Mouse (Mus musculus) midbrain, embryonic 11.5 days (tissue): ENCODE measurements around the gene Reg3a. TPM values are rescaled to one million over a fixed set of nuclear protein-coding genes. Genes with fewer than 3 reads are reported as not detected.
"Not testable (repeated sequence)": the region's sequence is repeated elsewhere in the genome, so short reads cannot be mapped to it uniquely, and the experiment has no call there.

Experiments used
- ATAC-seq: fragments of 200-750 bp; cut with Nextera tagmentation; 2 replicates; pipeline ENCODE4 v1.8.0; 2017; ENCODE audit warnings: moderate TSS enrichment, moderate library complexity; ENCODE audit not compliant: low FRiP score
- DNase-seq: peaks from one replicate; pipeline ENCODE4 v3.0.0; 2015; ENCODE audit warnings: low spot score; ENCODE audit errors: missing footprints
- H3K27ac ChIP-seq: fragments of 300-500 bp; sonication (generic); 2 replicates; pipeline ENCODE4 v1.5.1; 2014; ENCODE audit warnings: low read depth, low read length
- H3K27me3 ChIP-seq: fragments of 300-500 bp; sonication (generic); 2 replicates; pipeline ENCODE4 v1.6.1; 2014; ENCODE audit warnings: mild to moderate bottlenecking, low read length, moderate library complexity, mixed read lengths; ENCODE audit not compliant: control insufficient read depth, insufficient read depth
- H3K36me3 ChIP-seq: fragments of 300-500 bp; sonication (generic); 2 replicates; pipeline ENCODE4 v1.6.1; 2014; ENCODE audit warnings: mild to moderate bottlenecking, low read length, moderate library complexity, mixed read lengths; ENCODE audit not compliant: control insufficient read depth, insufficient read depth
- H3K4me1 ChIP-seq: fragments of 300-500 bp; sonication (generic); 2 replicates; pipeline ENCODE4 v1.6.1; 2014; ENCODE audit warnings: low read length; ENCODE audit not compliant: control insufficient read depth, insufficient read depth
- H3K4me2 ChIP-seq: fragments of 300-500 bp; sonication (generic); 2 replicates; pipeline ENCODE4 v1.6.1; 2014; ENCODE audit warnings: mild to moderate bottlenecking, moderate library complexity
- H3K4me3 ChIP-seq: fragments of 300-500 bp; sonication (generic); 2 replicates; pipeline ENCODE4 v1.5.1; 2014; ENCODE audit warnings: low read depth, low read length
- H3K9ac ChIP-seq: fragments of 300-500 bp; sonication (generic); 2 replicates; pipeline ENCODE4 v1.6.1; 2014; ENCODE audit warnings: low read length
- H3K9me3 ChIP-seq: fragments of 300-500 bp; sonication (generic); 2 replicates; pipeline ENCODE4 v1.6.1; 2016; ENCODE audit warnings: low read length; ENCODE audit not compliant: control insufficient read depth
- WGBS: fragments of 180-500 bp; shearing (Covaris S2); extraction: QIAGEN DNeasy Blood & Tissue Kit; methylation state at CpG from one replicate; pipeline ENCODE4 v1.1.7; 2014; 5-methylcytosine and 5-hydroxymethylcytosine counted together
- polyA plus RNA-seq: library from polyadenylated mRNA; unstranded; fragments of >200 nt; fragmentation: Nextera tagmentation; extraction: Ambion mirVana; gene quantifications from 2 replicates; pipeline ENCODE4 v1.2.1, GENCODE M21; 2014

The Reg3a gene
- polyA plus RNA-seq, result not detected in 2 replicates

GRCm38 (mm10) chr6:78380409-78380808 lies at the start of gene Reg3a:
Reg3a (plus strand) TSS chr6:78380709.
- no peak for ATAC-seq
- H3K27ac ChIP-seq, result no peak within 1 kb of the TSS
- no peak within 1 kb of the TSS for H3K4me3 ChIP-seq
- no peaks in the 10 kb centered on the region for H3K4me1 ChIP-seq
- H3K4me2 ChIP-seq, result no peak within 1 kb of the TSS
- no peaks in the 10 kb centered on the region for H3K36me3 ChIP-seq
- H3K9me3 ChIP-seq, result no peaks in the 10 kb centered on the region
- no peak within 1 kb of the TSS for H3K9ac ChIP-seq
- no peak for DNase-seq
- H3K27me3 ChIP-seq, result no peaks in the 10 kb centered on the region

DNA sequence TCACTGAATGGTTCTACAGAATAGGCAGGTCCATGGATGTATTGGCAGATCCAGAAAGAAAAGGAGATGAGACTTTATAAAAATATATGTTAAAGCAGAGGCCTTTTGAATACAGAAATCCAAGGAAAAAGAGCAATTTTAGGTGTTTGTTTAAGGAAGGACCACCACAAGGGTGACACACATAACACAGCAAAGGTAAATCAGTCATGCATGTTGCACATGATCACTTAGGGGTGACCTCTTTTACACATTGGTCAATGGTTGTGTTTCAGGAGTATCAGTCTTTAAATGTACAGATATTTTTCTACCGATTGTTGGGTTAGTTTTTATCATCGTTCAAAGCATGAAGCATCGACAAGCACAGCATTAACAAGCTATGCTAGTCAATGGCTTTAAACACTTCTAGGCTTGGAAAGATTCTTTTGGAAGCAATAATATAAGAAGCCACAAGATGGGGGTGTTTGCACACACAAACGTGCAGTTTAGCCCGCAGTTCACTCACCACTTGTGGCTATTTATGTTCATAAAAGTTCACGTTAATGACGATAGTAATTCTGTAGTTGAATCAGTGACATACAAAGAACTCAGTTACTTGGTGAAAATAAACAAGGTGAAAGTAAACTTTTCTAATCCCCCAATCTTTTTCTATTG lies 48.5 kb upstream of the Reg3a start:
- peak; percentile 64; the same call in 1 of the 2 replicates for ATAC-seq
- peak; percentile 93 for DNase-seq
- no peaks in the 10 kb centered on the region for H3K27me3 ChIP-seq

GRCm38 (mm10) chr6:78340296-78340695 lies 40.2 kb upstream of the Reg3a start:
- H3K27ac ChIP-seq, result no peak overlapping the region
- no peaks in the 10 kb centered on the region for H3K36me3 ChIP-seq
- H3K4me1 ChIP-seq, result no peaks in the 10 kb centered on the region
- no peak overlapping the region for H3K4me2 ChIP-seq
- H3K9me3 ChIP-seq, result no peaks in the 10 kb centered on the region
- H3K27me3 ChIP-seq, result no peaks in the 10 kb centered on the region
- H3K9ac ChIP-seq, result no peak overlapping the region
- DNase-seq (no peak), ATAC-seq (no peak)
- H3K4me3 ChIP-seq, result no peak overlapping the region

More for the DNA sequence above, 48.5 kb upstream of the Reg3a start:
- Histone ChIP-seq H3K36me3 (no peaks in the 10 kb centered on the region), H3K4me1 (no peaks in the 10 kb centered on the region), H3K9ac (no peak overlapping the region), H3K4me2 (no peak overlapping the region), H3K9me3 (no peaks in the 10 kb centered on the region), H3K4me3 (no peak overlapping the region), H3K27ac (no peak overlapping the region)
- 43% methylated on average over 7 of the region's 7 CpGs for WGBS

GRCm38 (mm10) chr6:78341689-78342088 lies 38.8 kb upstream of the Reg3a start:
- Histone ChIP-seq H3K4me1 (no peaks in the 10 kb centered on the region), H3K36me3 (no peaks in the 10 kb centered on the region), H3K27ac (no peak overlapping the region), H3K4me3 (no peak overlapping the region), H3K27me3 (no peaks in the 10 kb centered on the region), H3K4me2 (no peak overlapping the region), H3K9me3 (no peaks in the 10 kb centered on the region), H3K9ac (no peak overlapping the region)
- DNase-seq (peak; percentile 37), ATAC-seq (no peak)
- 86% methylated on average over 2 of the region's 2 CpGs for WGBS

- H3K27ac ChIP-seq, result no peak overlapping the region
- no peak overlapping the region for H3K9ac ChIP-seq
- ATAC-seq, result no peak
- no peak for DNase-seq
- no peaks in the 10 kb centered on the region for H3K27me3 ChIP-seq
- no peaks in the 10 kb centered on the region for H3K9me3 ChIP-seq
- 75% methylated on average over 2 of the region's 2 CpGs for WGBS
- H3K4me2 ChIP-seq, result no peak overlapping the region
- no peaks in the 10 kb centered on the region for H3K36me3 ChIP-seq
- H3K4me1 ChIP-seq, result no peaks in the 10 kb centered on the region
- no peak overlapping the region for H3K4me3 ChIP-seq
Observed at GRCm38 (mm10) chr6:78361971-78362563, 18.4 kb upstream of the Reg3a start.

GRCm38 (mm10) chr6:78370357-78370756 lies 10.2 kb upstream of the Reg3a start, which contains the start of gene Reg3b:
Reg3b (plus strand) TSS chr6:78370657.
- H3K9me3 ChIP-seq, result no peaks in the 10 kb centered on the region
- no peak for ATAC-seq
- H3K4me2 ChIP-seq, result no peak within 1 kb of the TSS
- no peak within 1 kb of the TSS for H3K27ac ChIP-seq
- no peaks in the 10 kb centered on the region for H3K36me3 ChIP-seq
- H3K4me3 ChIP-seq, result no peak within 1 kb of the TSS
- DNase-seq, result no peak
- 88% methylated on average over 2 of the region's 2 CpGs for WGBS
- H3K9ac ChIP-seq, result no peak within 1 kb of the TSS
- no peaks in the 10 kb centered on the region for H3K4me1 ChIP-seq
- no peaks in the 10 kb centered on the region for H3K27me3 ChIP-seq

DNA sequence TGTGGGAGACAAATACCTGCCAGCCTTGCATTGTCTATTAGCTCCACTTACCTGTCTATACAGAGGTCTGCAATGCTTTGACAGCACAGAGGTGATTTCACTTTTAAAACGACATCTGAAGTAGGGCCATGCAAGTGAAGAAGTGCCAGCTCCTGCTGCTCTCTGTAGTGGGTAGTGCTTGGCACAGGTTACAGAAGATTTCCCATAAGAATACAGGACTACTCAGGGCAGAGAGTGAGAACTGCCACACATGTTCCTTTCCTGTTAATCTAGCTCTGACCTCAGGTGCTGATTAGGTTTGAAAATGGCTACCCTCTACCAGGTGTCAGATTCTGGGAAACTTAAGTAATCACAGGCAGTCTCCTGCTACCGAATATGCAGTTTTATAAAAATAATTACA lies 1.7 kb upstream of the Reg3a start, which contains the start of gene Reg3d:
Reg3d (minus strand) TSS at position 101 of the 400 bp plus-strand sequence.
- Histone ChIP-seq H3K4me1 (no peaks in the 10 kb centered on the region), H3K4me2 (no peak within 1 kb of the TSS), H3K36me3 (no peaks in the 10 kb centered on the region), H3K27me3 (no peaks in the 10 kb centered on the region), H3K9me3 (no peaks in the 10 kb centered on the region), H3K27ac (no peak within 1 kb of the TSS), H3K9ac (no peak within 1 kb of the TSS), H3K4me3 (no peak within 1 kb of the TSS)
- no peak for ATAC-seq
- 83% methylated on average over 2 of the region's 2 CpGs for WGBS
- DNase-seq, result no peak

- no peak for DNase-seq
- ATAC-seq, result no peak
- no peak overlapping the region for H3K4me3 ChIP-seq
- no peak overlapping the region for H3K9ac ChIP-seq
- H3K4me2 ChIP-seq, result no peak overlapping the region
- no peaks in the 10 kb centered on the region for H3K36me3 ChIP-seq
- no peaks in the 10 kb centered on the region for H3K27me3 ChIP-seq
- no peaks in the 10 kb centered on the region for H3K9me3 ChIP-seq
- no peaks in the 10 kb centered on the region for H3K4me1 ChIP-seq
- H3K27ac ChIP-seq, result no peak overlapping the region
- 89% methylated on average over 3 of the region's 3 CpGs for WGBS
Observed at GRCm38 (mm10) chr6:78385609-78386008, 5.1 kb downstream of the Reg3a start.

DNA sequence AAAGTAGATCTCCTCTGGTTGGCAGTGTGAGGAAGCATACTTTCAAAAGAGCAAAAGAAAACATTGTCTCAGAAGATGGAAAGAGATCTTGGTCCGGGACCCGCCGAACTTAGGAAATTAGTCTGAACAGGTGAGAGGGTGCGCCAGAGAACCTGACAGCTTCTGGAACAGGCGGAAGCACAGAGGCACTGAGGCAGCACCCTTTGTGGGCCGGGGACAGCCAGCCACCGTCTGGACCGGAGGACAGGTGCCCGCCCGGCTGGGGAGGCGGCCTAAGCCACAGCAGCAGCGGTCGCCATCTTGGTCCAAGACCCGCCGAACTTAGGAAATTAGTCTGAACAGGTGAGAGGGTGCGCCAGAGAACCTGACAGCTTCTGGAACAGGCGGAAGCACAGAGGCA lies 14.8 kb downstream of the Reg3a start, which contains the start of gene Reg2:
Reg2 (plus strand) TSS at position 301 of the 400 bp plus-strand sequence.
- H3K9me3 ChIP-seq, H3K27me3 ChIP-seq, H3K4me1 ChIP-seq, H3K4me2 ChIP-seq, H3K4me3 ChIP-seq, DNase-seq, ATAC-seq, H3K9ac ChIP-seq, H3K36me3 ChIP-seq, H3K27ac ChIP-seq: not testable (repeated sequence)
- WGBS, result 93% methylated on average over 4 of the region's 17 CpGs
